Mouse (Mus musculus) lung, adult 2 months (tissue): ENCODE measurements around the gene Brinp2.

Source experiments
- CTCF ChIP-seq: fragments of 200-500 bp; IDR thresholded peaks from 2 replicates; pipeline ENCODE4 v1.5.1; 2011; ENCODE audit warnings: mild to moderate bottlenecking, low read length, control low read depth; ENCODE audit not compliant: insufficient read depth
- POLR2A ChIP-seq: fragments of 200-500 bp; IDR thresholded peaks from 2 replicates; pipeline ENCODE4 v1.6.1; 2011; ENCODE audit warnings: low read depth, mild to moderate bottlenecking, control low read depth, low read length, borderline replicate concordance; ENCODE audit errors: extremely low read depth

DNA sequence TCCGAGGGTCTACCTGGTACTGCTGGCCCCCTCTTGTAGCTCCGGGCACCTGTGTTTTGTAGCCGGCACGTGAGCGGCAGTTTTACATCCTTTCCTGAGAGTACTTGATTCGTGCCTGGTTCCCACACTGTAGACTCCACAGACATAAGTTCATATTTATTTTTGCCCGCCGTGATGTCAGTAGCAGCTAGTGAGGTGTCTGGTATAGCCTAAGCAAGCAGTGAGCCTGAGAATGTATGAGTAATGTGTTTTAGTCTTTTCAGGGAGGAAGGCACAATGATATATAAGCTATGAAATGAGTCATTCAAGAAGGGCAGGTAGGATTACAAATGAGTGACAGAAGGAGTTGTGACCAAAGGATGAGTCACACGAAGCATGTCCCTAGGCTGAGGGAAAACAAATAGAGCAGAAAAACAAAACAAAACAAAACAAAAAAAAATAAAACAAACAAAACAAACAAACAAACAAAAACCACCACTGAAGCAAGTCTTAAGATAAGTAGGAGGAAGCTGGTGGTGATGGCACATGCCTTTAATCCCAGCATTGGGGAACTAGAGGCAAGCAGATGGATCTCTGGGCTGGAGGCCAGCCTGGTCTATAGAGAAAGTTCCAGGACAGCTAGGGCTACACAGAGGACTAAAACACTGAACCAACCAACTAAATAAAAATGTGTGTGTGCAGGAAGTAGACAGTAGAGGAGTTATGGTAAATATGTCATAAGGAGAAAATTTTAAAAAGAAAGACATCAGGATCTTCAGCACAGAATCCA lies 100.0 kb downstream of the Brinp2 start:
- no peak for TF ChIP-seq POLR2A
- no peak for TF ChIP-seq CTCF
